Mouse (Mus musculus): ENCODE measurements around the gene Vmn1r171.
"Not testable (repeated sequence)": the region's sequence is repeated elsewhere in the genome, so short reads cannot be mapped to it uniquely, and the experiment has no call there.

DNA sequence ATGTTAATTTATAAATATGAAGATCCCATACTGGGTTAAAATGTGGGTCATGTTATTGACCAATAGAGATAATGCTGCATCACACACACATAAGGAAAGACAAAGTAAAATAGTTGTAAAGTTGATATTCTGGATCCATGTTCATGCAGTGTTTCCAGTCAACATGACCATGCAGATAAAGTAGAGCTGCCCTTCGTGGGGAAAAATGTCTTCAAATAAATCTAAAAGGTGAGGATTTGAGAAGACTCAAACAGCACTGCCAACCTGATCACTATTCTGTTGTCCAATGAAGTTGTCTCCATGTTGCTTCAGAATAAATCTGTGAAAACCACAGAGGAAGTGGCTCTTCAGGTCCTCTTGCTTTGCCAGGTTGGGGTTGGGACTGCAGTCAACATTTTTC, 24.6 kb upstream of the Vmn1r171 start, which contains the start of gene Vmn1r170:
- TF ChIP-seq CTCF (IDR thresholded peaks at IDR 0.05; ENCODE audit: low read depth, low read length); POLR2A (IDR thresholded peaks at IDR 0.05; ENCODE audit: insufficient read depth, low read length); EP300 (IDR thresholded peaks at IDR 0.05; ENCODE audit: insufficient read depth, low read depth, low read length): not testable (repeated sequence)

Measured in ES-Bruce4 (cell line).